Mouse (Mus musculus) liver, embryonic 13.5 days (tissue): ENCODE measurements around the gene Nfatc2. TPM values are rescaled to one million over a fixed set of nuclear protein-coding genes. Genes with fewer than 3 reads are reported as not detected.

Source experiments
- ATAC-seq: fragments of 200-750 bp; cut with Nextera tagmentation; 2 replicates; pipeline ENCODE4 v1.8.0; 2017; ENCODE audit warnings: low read depth, mild to moderate bottlenecking, moderate number of reproducible peaks, moderate library complexity
- DNase-seq: peaks from one replicate; pipeline ENCODE4 v3.0.0; 2022
- H3K27ac ChIP-seq: fragments of 300-500 bp; sonication (generic); 2 replicates; pipeline ENCODE4 v1.5.1; 2015; ENCODE audit warnings: moderate library complexity, mild to moderate bottlenecking, inconsistent platforms
- H3K27me3 ChIP-seq: fragments of 300-500 bp; sonication (generic); 2 replicates; pipeline ENCODE4 v1.6.1; 2015; ENCODE audit warnings: mild to moderate bottlenecking, inconsistent platforms
- H3K36me3 ChIP-seq: fragments of 300-500 bp; sonication (generic); 2 replicates; pipeline ENCODE4 v1.6.1; 2015; ENCODE audit warnings: mild to moderate bottlenecking, inconsistent platforms
- H3K4me1 ChIP-seq: fragments of 300-500 bp; sonication (generic); replicated peaks from 2 replicates; pipeline ENCODE4 v1.6.1; 2015; ENCODE audit warnings: inconsistent platforms
- H3K4me2 ChIP-seq: fragments of 300-500 bp; sonication (generic); 2 replicates; pipeline ENCODE4 v1.6.1; 2015; ENCODE audit warnings: inconsistent platforms, mild to moderate bottlenecking, moderate library complexity
- H3K4me3 ChIP-seq: fragments of 300-500 bp; sonication (generic); replicated peaks from 2 replicates; pipeline ENCODE4 v1.5.1; 2015; ENCODE audit warnings: mild to moderate bottlenecking, inconsistent platforms
- H3K9ac ChIP-seq: fragments of 300-500 bp; sonication (generic); 2 replicates; pipeline ENCODE4 v1.6.1; 2015; ENCODE audit warnings: mild to moderate bottlenecking, inconsistent platforms
- H3K9me3 ChIP-seq: fragments of 300-500 bp; sonication (generic); replicated peaks from 2 replicates; pipeline ENCODE4 v1.6.1; 2016; ENCODE audit warnings: inconsistent platforms
- WGBS: fragments of 180-500 bp; shearing (Covaris S2); methylation state at CpG from one replicate; pipeline ENCODE4 v1.1.7; 2015; ENCODE audit not compliant: insufficient replicate concordance; 5-methylcytosine and 5-hydroxymethylcytosine counted together
- polyA plus RNA-seq: library from polyadenylated mRNA; unstranded; fragments of >200 nt; fragmentation: Nextera tagmentation; extraction: Ambion mirVana; gene quantifications from 2 replicates; pipeline ENCODE4 v1.2.1, GENCODE M21; 2015

The Nfatc2 gene
- polyA plus RNA-seq, 1 experiment from 2014 or later: 0.21 TPM

- DNase-seq (no peak), ATAC-seq (no peak)
- H3K4me2 ChIP-seq: no peak overlapping the region
- no peaks in the 10 kb centered on the region for H3K36me3 ChIP-seq
- no peaks in the 10 kb centered on the region for H3K4me1 ChIP-seq
- H3K4me3 ChIP-seq: no peak overlapping the region
- no peaks in the 10 kb centered on the region; the same call in 1 of the 2 replicates for H3K27me3 ChIP-seq
- H3K27ac ChIP-seq: no peak overlapping the region
- WGBS: 48% methylated on average over 30 of the region's 30 CpGs
- no peak overlapping the region for H3K9ac ChIP-seq
- no peaks in the 10 kb centered on the region for H3K9me3 ChIP-seq
Observed at GRCm38 (mm10) chr2:168451714-168452708, 149.4 kb downstream of the Nfatc2 start.

GRCm38 (mm10) chr2:168450977-168451376, 150.5 kb downstream of the Nfatc2 start:
- H3K4me1 ChIP-seq: no peaks in the 10 kb centered on the region
- H3K36me3 ChIP-seq: no peaks in the 10 kb centered on the region
- H3K27me3 ChIP-seq: no peaks in the 10 kb centered on the region; the same call in 1 of the 2 replicates
- H3K4me3 ChIP-seq: no peak overlapping the region
- no peak overlapping the region for H3K27ac ChIP-seq
- no peaks in the 10 kb centered on the region for H3K9me3 ChIP-seq
- DNase-seq: no peak
- no peak overlapping the region for H3K4me2 ChIP-seq
- WGBS: 7% methylated on average over 3 of the region's 3 CpGs
- no peak overlapping the region for H3K9ac ChIP-seq
- ATAC-seq: no peak

GRCm38 (mm10) chr2:168448054-168448453, 153.4 kb downstream of the Nfatc2 start:
- Histone ChIP-seq H3K9me3 (no peaks in the 10 kb centered on the region), H3K4me1 (no peaks in the 10 kb centered on the region), H3K9ac (no peak overlapping the region), H3K27ac (no peak overlapping the region), H3K36me3 (no peaks in the 10 kb centered on the region), H3K4me3 (no peak overlapping the region), H3K27me3 (peaks cover 7% of the 10 kb centered on the region), H3K4me2 (no peak overlapping the region)
- ATAC-seq: no peak
- DNase-seq: no peak
- 47% methylated on average over 5 of the region's 5 CpGs for WGBS

GRCm38 (mm10) chr2:168447601-168448000, 153.9 kb downstream of the Nfatc2 start:
- DNase-seq (no peak), ATAC-seq (no peak)
- Histone ChIP-seq H3K27ac (no peak overlapping the region), H3K27me3 (peaks cover 7% of the 10 kb centered on the region), H3K9me3 (no peaks in the 10 kb centered on the region), H3K36me3 (no peaks in the 10 kb centered on the region), H3K9ac (no peak overlapping the region), H3K4me2 (no peak overlapping the region), H3K4me1 (no peaks in the 10 kb centered on the region), H3K4me3 (no peak overlapping the region)
- WGBS: 19% methylated on average over 4 of the region's 4 CpGs

GRCm38 (mm10) chr2:168445211-168445810, 156.1 kb downstream of the Nfatc2 start:
- no peak for ATAC-seq
- 31% methylated on average over 10 of the region's 10 CpGs for WGBS

GRCm38 (mm10) chr2:168444126-168444525, 157.3 kb downstream of the Nfatc2 start:
- H3K27me3 ChIP-seq: peaks cover 7% of the 10 kb centered on the region; the same call in 1 of the 2 replicates
- ATAC-seq: no peak
- 41% methylated on average over 8 of the region's 8 CpGs for WGBS
- no peak for DNase-seq
- no peaks in the 10 kb centered on the region for H3K36me3 ChIP-seq
- H3K27ac ChIP-seq: no peak overlapping the region
- H3K4me3 ChIP-seq: no peak overlapping the region
- H3K4me2 ChIP-seq: no peak overlapping the region
- H3K9ac ChIP-seq: no peak overlapping the region
- no peaks in the 10 kb centered on the region for H3K4me1 ChIP-seq
- H3K9me3 ChIP-seq: peaks cover 15% of the 10 kb centered on the region; the same call in 1 of the 2 replicates

More at GRCm38 (mm10) chr2:168445211-168445810, 156.1 kb downstream of the Nfatc2 start:
- peaks cover 7% of the 10 kb centered on the region; the same call in 1 of the 2 replicates for H3K27me3 ChIP-seq
- H3K4me2 ChIP-seq: no peak overlapping the region
- H3K4me3 ChIP-seq: no peak overlapping the region
- H3K27ac ChIP-seq: no peak overlapping the region
- H3K9me3 ChIP-seq: peaks cover 13% of the 10 kb centered on the region; the same call in 1 of the 2 replicates
- no peaks in the 10 kb centered on the region for H3K36me3 ChIP-seq
- H3K9ac ChIP-seq: no peak overlapping the region
- no peaks in the 10 kb centered on the region for H3K4me1 ChIP-seq
- peak; percentile 11 for DNase-seq

- Histone ChIP-seq H3K36me3 (no peaks in the 10 kb centered on the region), H3K4me3 (no peak overlapping the region), H3K9me3 (peaks cover 15% of the 10 kb centered on the region; the same call in 1 of the 2 replicates), H3K4me2 (no peak overlapping the region), H3K27ac (no peak overlapping the region), H3K9ac (no peak overlapping the region), H3K27me3 (peaks cover 7% of the 10 kb centered on the region; the same call in 1 of the 2 replicates), H3K4me1 (no peaks in the 10 kb centered on the region)
- no peak for DNase-seq
- no peak for ATAC-seq
- 76% methylated on average over 12 of the region's 12 CpGs for WGBS
Observed at GRCm38 (mm10) chr2:168441494-168441893, 160.0 kb downstream of the Nfatc2 start.

GRCm38 (mm10) chr2:168440918-168441328, 160.5 kb downstream of the Nfatc2 start:
- Histone ChIP-seq H3K27ac (no peak overlapping the region), H3K27me3 (peaks cover 7% of the 10 kb centered on the region; the same call in 1 of the 2 replicates), H3K4me3 (no peak overlapping the region), H3K9ac (no peak overlapping the region), H3K4me1 (no peaks in the 10 kb centered on the region), H3K36me3 (no peaks in the 10 kb centered on the region), H3K9me3 (peaks cover 15% of the 10 kb centered on the region; the same call in 1 of the 2 replicates), H3K4me2 (no peak overlapping the region)
- ATAC-seq (no peak), DNase-seq (no peak)
- WGBS: 77% methylated on average over 17 of the region's 17 CpGs

- Histone ChIP-seq H3K27ac (no peak overlapping the region), H3K4me3 (no peak overlapping the region), H3K36me3 (no peaks in the 10 kb centered on the region), H3K9me3 (peaks cover 15% of the 10 kb centered on the region; the same call in 1 of the 2 replicates), H3K27me3 (no peaks in the 10 kb centered on the region), H3K4me2 (no peak overlapping the region), H3K4me1 (no peaks in the 10 kb centered on the region), H3K9ac (no peak overlapping the region)
- WGBS: 40% methylated on average over 8 of the region's 8 CpGs
- ATAC-seq: no peak
- no peak for DNase-seq
Observed at GRCm38 (mm10) chr2:168438981-168439452, 162.4 kb downstream of the Nfatc2 start.

- ATAC-seq (no peak), DNase-seq (no peak)
- Histone ChIP-seq H3K4me3 (no peak overlapping the region), H3K27ac (no peak overlapping the region), H3K4me2 (no peak overlapping the region), H3K9ac (no peak overlapping the region), H3K9me3 (no peaks in the 10 kb centered on the region), H3K36me3 (no peaks in the 10 kb centered on the region), H3K27me3 (no peaks in the 10 kb centered on the region), H3K4me1 (no peaks in the 10 kb centered on the region)
- 52% methylated on average over 5 of the region's 5 CpGs for WGBS
Observed at GRCm38 (mm10) chr2:168434187-168434586, 167.3 kb downstream of the Nfatc2 start.

GRCm38 (mm10) chr2:168433392-168433791, 168.1 kb downstream of the Nfatc2 start:
- Histone ChIP-seq H3K4me3 (no peak overlapping the region), H3K4me1 (no peaks in the 10 kb centered on the region), H3K27me3 (no peaks in the 10 kb centered on the region), H3K9ac (no peak overlapping the region), H3K27ac (no peak overlapping the region), H3K4me2 (no peak overlapping the region), H3K9me3 (0 out of 2 replicates have a peak, but pooled peaks cover 1% of the 10 kb centered on the region), H3K36me3 (no peaks in the 10 kb centered on the region)
- DNase-seq (no peak), ATAC-seq (no peak)
- WGBS: 48% methylated on average over 5 of the region's 5 CpGs
